14 mouse cellular contexts compared by ENCODE assay signal in the genomic region with DNA sequence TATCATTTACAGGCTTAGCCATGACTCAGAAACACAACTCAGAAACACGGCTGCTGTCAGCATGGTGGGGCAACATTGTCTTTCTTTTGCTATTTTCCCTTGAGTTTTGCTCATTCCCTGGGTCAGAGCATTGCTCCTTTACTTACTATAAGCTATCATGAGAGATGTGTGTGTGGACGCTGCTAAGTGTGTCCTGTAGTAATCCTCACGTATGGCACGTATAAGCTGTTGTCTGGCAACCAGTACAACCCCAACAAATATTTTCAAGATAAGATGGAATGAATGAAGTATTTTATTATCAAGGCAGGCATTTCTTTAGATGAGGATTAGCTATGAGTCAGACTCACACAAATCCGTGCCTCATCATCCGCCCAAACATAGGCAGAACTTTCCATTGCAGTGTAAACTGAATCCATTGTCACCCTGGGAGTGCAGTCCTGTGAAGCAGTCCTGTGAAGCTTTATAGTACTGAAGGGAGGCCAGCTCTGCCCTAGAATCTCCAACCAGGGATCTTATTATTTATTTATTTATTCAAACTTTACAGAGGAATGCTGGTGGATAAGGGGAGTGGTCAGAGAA. TPM values are rescaled to one million over a fixed set of nuclear protein-coding genes. Genes with fewer than 3 reads are reported as not detected.
A peak's percentile ranks its signal among the peaks of the same experiment; 100 is the strongest.
DNase-seq lines count a peak whose midpoint lies in the region; ATAC-seq and TF ChIP-seq lines count a peak whose summit lies in the region.
"Had no signal": no experiment of that assay in that cellular context is flagged by ENCODE, and none has a peak within 500 bp of the region (broad histone marks: within the 10 kb centered on the region; RNA-seq: fewer than 3 reads in every experiment).

No protein-coding gene starts in this region.

- H3K4me1 ChIP-seq in kidney, embryonic 14.5 days (ENCODE audit: control insufficient read depth, insufficient read depth, low read length): peaks cover 52% of the 10 kb centered on the region
- peaks cover 30% of the 10 kb centered on the region for H3K4me1 ChIP-seq in cortical plate, adult 2 months (ENCODE audit: control insufficient read depth, insufficient read depth, low read length)
- H3K4me1 ChIP-seq in intestine, postnatal 0 days (replicated peaks; ENCODE audit: control insufficient read depth, insufficient read depth, low read length): peaks cover 36% of the 10 kb centered on the region

- POLR2A ChIA-PET in Patski (lab: Charles Lee): interaction anchor here (0.6 to 1.3 kb wide), 2 partner anchors 11 to 117 kb away, joined by 3 to 4 read pairs; no protein-coding TSS in a partner anchor

- no peak overlapping the region for H3K4me3 ChIP-seq in kidney, embryonic 14.5 days (ENCODE audit: low read length)
- H3K4me3 ChIP-seq in cortical plate, adult 2 months (ENCODE audit: insufficient read depth, low read length): no peak overlapping the region
- no peak overlapping the region for H3K4me3 ChIP-seq in intestine, postnatal 0 days (ENCODE audit: low read depth, low read length)
- H3K4me3 ChIP-seq: midbrain, embryonic 15.5 days had no signal

- 87% methylated on average over 6 of the region's 6 CpGs for WGBS in kidney, embryonic 14.5 days
- WGBS in intestine, postnatal 0 days: 31% methylated on average over 6 of the region's 6 CpGs

- H3K9me3 ChIP-seq in kidney, embryonic 14.5 days (ENCODE audit: control insufficient read depth, low read length): no peaks in the 10 kb centered on the region
- no peaks in the 10 kb centered on the region for H3K9me3 ChIP-seq in intestine, postnatal 0 days (ENCODE audit: control insufficient read depth)
- H3K9me3 ChIP-seq: midbrain, embryonic 15.5 days had no signal

- in situ Hi-C loops in Patski (cut with MboI; ENCODE audit: low pct_unique_long_range_greater_than_20kb): no loop called here

- H3K36me3 ChIP-seq in kidney, embryonic 14.5 days (ENCODE audit: control insufficient read depth, insufficient read depth, low read length): 0 out of 2 replicates have a peak, but pooled peaks cover 2% of the 10 kb centered on the region
- peaks cover 11% of the 10 kb centered on the region for H3K36me3 ChIP-seq in intestine, postnatal 0 days (ENCODE audit: control insufficient read depth, insufficient read depth)
- H3K36me3 ChIP-seq: midbrain, embryonic 15.5 days had no signal

- no peak overlapping the region for H3K4me2 ChIP-seq in kidney, embryonic 14.5 days (replicated peaks; ENCODE audit: low read depth, low read length)
- no peak overlapping the region for H3K4me2 ChIP-seq in intestine, postnatal 0 days (replicated peaks; ENCODE audit: low read depth)
- H3K4me2 ChIP-seq: midbrain, embryonic 15.5 days had no signal

- no peak for DNase-seq in kidney, adult 11 months
- DNase-seq in Patski (ENCODE audit: low read depth, low spot score): no peak
- no peak for DNase-seq in urinary bladder, postnatal 14 days (ENCODE audit: low spot score)
- DNase-seq in left cerebral cortex, adult 9 months (ENCODE audit: low spot score in 2 of 2): no peak
- DNase-seq in right cerebral cortex, postnatal 36 days (ENCODE audit: low spot score in 2 of 2): no peak
- DNase-seq: cerebellum, adult 9-11 months; kidney, adult 8-10 months; layer of hippocampus, adult 9-11 months; lung, postnatal 36 days; right cerebral cortex, postnatal 4 days had no signal

- H3K27me3 ChIP-seq in kidney, embryonic 14.5 days (ENCODE audit: control insufficient read depth, insufficient read depth, low read length): no peaks in the 10 kb centered on the region
- no peaks in the 10 kb centered on the region for H3K27me3 ChIP-seq in Patski
- H3K27me3 ChIP-seq in intestine, postnatal 0 days (replicated peaks; ENCODE audit: control insufficient read depth, insufficient read depth, low read length): no peaks in the 10 kb centered on the region
- H3K27me3 ChIP-seq: midbrain, embryonic 15.5 days had no signal

- CTCF ChIA-PET in Patski (lab: Charles Lee): interaction anchor here (1.0 to 1.3 kb wide), 4 partner anchors 9 to 86 kb away, joined by 3 read pairs; a partner anchor contains a TSS

- no peak overlapping the region for H3K9ac ChIP-seq in kidney, embryonic 14.5 days (ENCODE audit: low read depth, low read length)
- H3K9ac ChIP-seq in intestine, postnatal 0 days (ENCODE audit: low read depth, low read length): no peak overlapping the region
- H3K9ac ChIP-seq: midbrain, embryonic 15.5 days had no signal

- H3K27ac ChIP-seq in kidney, embryonic 14.5 days (ENCODE audit: low read depth, low read length): peak overlapping the region; percentile 11; the same call in 1 of the 2 replicates
- H3K27ac ChIP-seq in cortical plate, adult 2 months (ENCODE audit: insufficient read depth, low read length): 0 out of 2 replicates have a peak overlapping the region, but pooled peaks have one; percentile 8
- peak overlapping the region; percentile 74; the same call in 1 of the 2 replicates for H3K27ac ChIP-seq in intestine, postnatal 0 days (ENCODE audit: low read depth, low read length)
- H3K27ac ChIP-seq: midbrain, embryonic 15.5 days had no signal

- TF ChIP-seq CTCF in Patski (IDR thresholded peaks at IDR 0.05): no peak
- TF ChIP-seq CTCF in cortical plate, adult 2 months (IDR thresholded peaks at IDR 0.05; ENCODE audit: extremely low read depth, insufficient read depth, low read length): no peak
- no peak for TF ChIP-seq CTCF in intestine, postnatal 0 days (IDR thresholded peaks at IDR 0.05; ENCODE audit: low read depth)

- TF ChIP-seq POLR2A in cortical plate, adult 2 months (IDR thresholded peaks at IDR 0.05; ENCODE audit: extremely low read depth, insufficient read depth, low read length): no peak

- no peak for ATAC-seq in kidney, embryonic 14.5 days (ENCODE audit: low FRiP score, low TSS enrichment)
- ATAC-seq in Patski: peak; percentile 22
- peak; percentile 32; the same call in 1 of the 2 replicates for ATAC-seq in intestine, postnatal 0 days
- ATAC-seq: midbrain, embryonic 15.5 days had no signal

RNA-seq across cellular contexts. Expression of a gene that starts 17.2 kb away (rescaled TPM):
- 61.3 and 84.9 TPM in 2 replicates for polyA plus RNA-seq in kidney, embryonic 14.5 days (2014; fragmentation: Nextera tagmentation; extraction: Ambion mirVana)
- polyA plus RNA-seq in Patski (2021): 132 TPM
- 144 and 148 TPM in 2 replicates for polyA plus RNA-seq in cortical plate, adult 2 months (2012; rRNA removed)
- polyA plus RNA-seq in intestine, postnatal 0 days (2015; fragmentation: Nextera tagmentation; extraction: Ambion mirVana): 94.4 and 99.0 TPM in 2 replicates

Comparison
In these comparisons a context has a peak if more than half of its experiments do, and no peak if none do; other contexts are left out.
1. H3K27ac ChIP-seq: peak in every context shown above with its lines; median percentile 74 in intestine, postnatal 0 days; 11 in kidney, embryonic 14.5 days; 8 in cortical plate, adult 2 months.